Mouse (Mus musculus) small intestine, adult 2 months (tissue): Measurements from ENCODE around the gene Gnl3l.

ENCODE experiments used
- CTCF ChIP-seq: fragments of 200-500 bp; IDR thresholded peaks from 2 replicates; pipeline ENCODE4 v1.5.1; 2012; ENCODE audit warnings: low read depth, mild to moderate bottlenecking, control low read depth, inconsistent platforms, low read length, moderate library complexity, mixed read lengths; ENCODE audit not compliant: insufficient replicate concordance, insufficient read length; ENCODE audit errors: extremely low read depth
- POLR2A ChIP-seq: fragments of 200-500 bp; IDR thresholded peaks from 2 replicates; pipeline ENCODE4 v1.6.1; 2012; ENCODE audit warnings: low read depth, mild to moderate bottlenecking, control low read depth, inconsistent platforms, low read length, moderate library complexity

GRCm38 (mm10) chrX:151047431-151048058 lies 30.4 kb upstream of the Gnl3l start:
- TF ChIP-seq CTCF (no peak), POLR2A (no peak)
